25 mouse cellular contexts compared by ENCODE assay signal in the genomic region with DNA sequence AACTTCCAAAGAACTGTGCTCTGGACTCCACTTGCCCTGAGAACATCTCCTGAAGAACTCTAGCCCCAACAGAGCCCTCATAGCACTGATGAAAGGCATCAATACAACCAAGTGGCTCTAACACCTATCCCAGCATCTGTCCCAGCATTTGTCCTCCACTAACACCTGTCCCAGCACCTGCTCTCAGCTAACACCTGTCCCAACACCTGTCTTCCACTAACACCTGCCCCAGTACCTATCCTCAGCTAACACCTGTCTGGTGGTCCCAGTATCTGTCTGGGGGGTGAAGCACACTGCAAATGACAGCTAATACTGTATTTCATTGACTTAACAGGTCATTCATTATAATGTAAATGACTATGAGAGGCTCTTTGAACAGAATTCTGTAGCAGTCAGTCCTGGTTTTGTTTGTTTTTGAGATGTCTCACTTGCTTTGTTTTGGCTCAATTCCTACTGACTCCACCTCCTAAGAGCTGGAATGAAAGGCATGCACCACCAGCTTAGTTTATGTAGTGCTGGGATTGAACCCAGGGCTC. TPM values are rescaled to one million over a fixed set of nuclear protein-coding genes. Genes with fewer than 3 reads are reported as not detected.
DNase-seq lines count a peak whose midpoint lies in the region; ATAC-seq and TF ChIP-seq lines count a peak whose summit lies in the region.
"Had no signal": no experiment of that assay in that cellular context is flagged by ENCODE, and none has a peak within 500 bp of the region (broad histone marks: within the 10 kb centered on the region; RNA-seq: fewer than 3 reads in every experiment).

No protein-coding gene starts in this region.

- ATAC-seq in liver, postnatal 0 days: no peak
- ATAC-seq: activated CD4-positive, CD25-positive, alpha-beta regulatory T cell, adult 4 months; CD4-positive, CD25-positive, alpha-beta regulatory T cell, adult 4 months; forebrain, embryonic 13.5 days; forebrain, embryonic 15.5 days; forebrain, postnatal 0 days; Patski had no signal

- H3K36me3 ChIP-seq in liver, adult 2 months (ENCODE audit: control insufficient read depth, insufficient read depth, low read length): no peaks in the 10 kb centered on the region
- H3K36me3 ChIP-seq in liver, postnatal 0 days (replicated peaks; ENCODE audit: insufficient read depth, low read length): no peaks in the 10 kb centered on the region
- H3K36me3 ChIP-seq in ES-Bruce4 (ENCODE audit: control insufficient read depth, insufficient read depth, low read length, poor library complexity, severe bottlenecking): no peaks in the 10 kb centered on the region
- H3K36me3 ChIP-seq in ES-E14 (ENCODE audit: control insufficient read depth, insufficient read depth, low read length, poor library complexity, severe bottlenecking): no peaks in the 10 kb centered on the region
- H3K36me3 ChIP-seq: embryonic facial prominence, embryonic 10.5 days; embryonic facial prominence, embryonic 12.5 days; forebrain, embryonic 15.5 days had no signal

- H3K79me2 ChIP-seq in liver, adult 2 months (ENCODE audit: control insufficient read depth, insufficient read depth, low read length): no peaks in the 10 kb centered on the region

- no peak for TF ChIP-seq POLR2A in liver, adult 2 months (IDR thresholded peaks at IDR 0.05; ENCODE audit: extremely low read depth, insufficient read depth, low read length)
- TF ChIP-seq POLR2A in ES-Bruce4 (IDR thresholded peaks at IDR 0.05; ENCODE audit: insufficient read depth, low read length): no peak

- DNase-seq in liver, adult 2 months (ENCODE audit: extremely low read depth, low read depth, low spot score): peak; percentile 29
- no peak for DNase-seq in liver, postnatal 0 days
- peak; percentile 49 for DNase-seq in ES-E14 (ENCODE audit: low read depth, low spot score)
- peak; percentile 61 for DNase-seq in R1 (ENCODE audit: low read depth, low spot score)
- DNase-seq in kidney, postnatal 10 days: no peak
- DNase-seq in cerebellum, adult 9-11 months: no peak
- DNase-seq in spleen, adult 18-20 months: no peak
- DNase-seq: adrenal gland, adult 8-10 months; adrenal gland, postnatal 14 days; adrenal gland, postnatal 36 days; B cell, adult 2 months; cerebellum, adult 11-12 months; cerebellum, adult 2 months; cerebellum, adult 9-10 months; cerebellum, postnatal 14 days; forebrain, postnatal 0 days had no signal

- TF ChIP-seq EP300 in liver, postnatal 0 days (IDR thresholded peaks at IDR 0.05; ENCODE audit: low read depth): no peak
- TF ChIP-seq EP300 in ES-Bruce4 (IDR thresholded peaks at IDR 0.05; ENCODE audit: insufficient read depth, low read depth, low read length): peak; percentile 77; the same call in 1 of the 2 replicates

- no peaks in the 10 kb centered on the region for H3K27me3 ChIP-seq in liver, adult 2 months (ENCODE audit: control insufficient read depth, insufficient read depth, low read length)
- no peaks in the 10 kb centered on the region for H3K27me3 ChIP-seq in liver, postnatal 0 days (ENCODE audit: insufficient read depth, low read length)
- H3K27me3 ChIP-seq in ES-Bruce4 (ENCODE audit: control insufficient read depth, insufficient read depth, low read length, poor library complexity, severe bottlenecking): no peaks in the 10 kb centered on the region
- H3K27me3 ChIP-seq: CH12.LX; embryonic facial prominence, embryonic 12.5 days; forebrain, embryonic 13.5 days; forebrain, embryonic 15.5 days; Patski had no signal

- no peak overlapping the region for H3K9ac ChIP-seq in liver, adult 2 months (ENCODE audit: low read depth, low read length)
- no peak overlapping the region for H3K9ac ChIP-seq in liver, postnatal 0 days (replicated peaks)
- no peak overlapping the region for H3K9ac ChIP-seq in ES-Bruce4 (ENCODE audit: low read depth, poor library complexity, severe bottlenecking)
- H3K9ac ChIP-seq in ES-E14 (ENCODE audit: insufficient read depth, low read depth, low read length, poor library complexity, severe bottlenecking): no peak overlapping the region
- H3K9ac ChIP-seq: embryonic facial prominence, embryonic 12.5 days; forebrain, embryonic 13.5 days; forebrain, embryonic 15.5 days; forebrain, postnatal 0 days had no signal

- H3K9me3 ChIP-seq in liver, postnatal 0 days (ENCODE audit: low read length): no peaks in the 10 kb centered on the region
- H3K9me3 ChIP-seq in ES-Bruce4 (replicated peaks; ENCODE audit: control insufficient read depth, insufficient read depth, low read length, poor library complexity, severe bottlenecking) (no peaks in the 10 kb centered on the region), ES-E14 (ENCODE audit: control insufficient read depth, insufficient read depth, low read depth, low read length) (no peaks in the 10 kb centered on the region)
- H3K9me3 ChIP-seq: embryonic facial prominence, embryonic 10.5 days; embryonic facial prominence, embryonic 12.5 days; forebrain, embryonic 13.5 days; forebrain, embryonic 15.5 days had no signal

- in situ Hi-C loops in ES-E14 (cut with MboI; ENCODE audit: low sequenced_read_pairs in 2 of 2, unreplicated experiment in 2 of 2): no loop called here

- no peak overlapping the region for H3K27ac ChIP-seq in liver, adult 2 months (replicated peaks; ENCODE audit: insufficient read depth, low read depth, low read length)
- no peak overlapping the region for H3K27ac ChIP-seq in liver, postnatal 0 days (ENCODE audit: low read depth)
- H3K27ac ChIP-seq in ES-Bruce4 (ENCODE audit: insufficient read depth, low read length) (no peak overlapping the region), ES-E14 (ENCODE audit: insufficient read depth, low read depth, low read length, poor library complexity, severe bottlenecking) (no peak overlapping the region)
- H3K27ac ChIP-seq: embryonic facial prominence, embryonic 10.5 days; embryonic facial prominence, embryonic 12.5 days; forebrain, embryonic 13.5 days; forebrain, embryonic 15.5 days had no signal

- no peak overlapping the region for H3K4me3 ChIP-seq in liver, adult 2 months (ENCODE audit: insufficient read depth, low read depth, low read length)
- no peak overlapping the region for H3K4me3 ChIP-seq in liver, postnatal 0 days (ENCODE audit: low read depth, low read length)
- no peak overlapping the region for H3K4me3 ChIP-seq in ES-Bruce4 (ENCODE audit: low read depth, low read length)
- no peak overlapping the region for H3K4me3 ChIP-seq in ES-E14 (ENCODE audit: insufficient read depth in 1 of 2, low read depth in 1 of 2, low read length in 2 of 2, poor library complexity in 1 of 2, severe bottlenecking in 1 of 2)
- H3K4me3 ChIP-seq: embryonic facial prominence, embryonic 10.5 days; embryonic facial prominence, embryonic 12.5 days; forebrain, embryonic 13.5 days; forebrain, embryonic 15.5 days had no signal

- TF ChIP-seq CTCF in liver, adult 2 months (IDR thresholded peaks at IDR 0.05; ENCODE audit: low read depth, low read length): no peak
- no peak for TF ChIP-seq CTCF in liver, postnatal 0 days (IDR thresholded peaks at IDR 0.05; ENCODE audit: low read depth)
- TF ChIP-seq CTCF in ES-Bruce4 (IDR thresholded peaks at IDR 0.05; ENCODE audit: low read depth, low read length): no peak

- no peaks in the 10 kb centered on the region for H3K4me1 ChIP-seq in liver, adult 2 months (ENCODE audit: control insufficient read depth, insufficient read depth, low read length)
- H3K4me1 ChIP-seq in liver, postnatal 0 days (ENCODE audit: insufficient read depth): no peaks in the 10 kb centered on the region
- H3K4me1 ChIP-seq in ES-Bruce4 (ENCODE audit: control insufficient read depth, insufficient read depth, low read length): peaks cover 2% of the 10 kb centered on the region
- peaks cover 0 to 5% of the 10 kb centered on the region in 2 experiments; a peak in 1 of 4 replicates for H3K4me1 ChIP-seq in ES-E14 (ENCODE audit: control insufficient read depth in 2 of 2, insufficient read depth in 2 of 2, low read length in 2 of 2, poor library complexity in 1 of 2)

- H3K4me2 ChIP-seq in liver, postnatal 0 days (ENCODE audit: low read depth, low read length): no peak overlapping the region
- H3K4me2 ChIP-seq: embryonic facial prominence, embryonic 12.5 days; forebrain, embryonic 13.5 days; forebrain, embryonic 15.5 days had no signal

TF ChIP-seq in ES-E14, 5 proteins besides CTCF, POLR2A, EP300 and RAD21:
- TF ChIP-seq CHD2 (IDR thresholded peaks at IDR 0.05; ENCODE audit: low read depth, low read length) (no peak), ZC3H11A (IDR thresholded peaks at IDR 0.05; ENCODE audit: borderline replicate concordance, low read depth, low read length) (no peak), ZNF384 (IDR thresholded peaks at IDR 0.05; ENCODE audit: low read depth, low read length) (no peak), HCFC1 (IDR thresholded peaks at IDR 0.05; ENCODE audit: borderline replicate concordance, insufficient read depth, low read length) (no peak), MAFK (IDR thresholded peaks at IDR 0.05; ENCODE audit: insufficient read depth, low read depth, low read length) (no peak)
TF ChIP-seq in ES-E14: peak in this region for 0.

RNA-seq across cellular contexts. Expression of a gene that starts 54.7 kb away (rescaled TPM):
- total RNA-seq in liver, adult 2 months (2014; rRNA removed): 0.34 TPM in 1 of 2 replicates, not detected in the other
- 0.24 TPM in 1 of 2 replicates, not detected in the other for polyA plus RNA-seq in liver, adult 2 months (2012; rRNA removed)
- polyA plus RNA-seq in liver, postnatal 0 days (2015; fragmentation: Nextera tagmentation; extraction: Ambion mirVana): 0.05 and 0.12 TPM in 2 replicates
- 5.7 and 5.8 TPM in 2 replicates for polyA plus RNA-seq in ES-Bruce4 (2011; ENCODE audit: insufficient read depth, insufficient read length, low read depth, missing spikeins)
- total RNA-seq in ES-E14 (2012; rRNA removed): 2.1 and 5.1 TPM in 2 replicates

Comparison
In these comparisons a context has a peak if more than half of its experiments do, and no peak if none do; other contexts are left out.
1. DNase-seq: peak in liver, adult 2 months (single experiment), ES-E14 (single experiment) and R1 (single experiment); none in liver, postnatal 0 days (single experiment), kidney, postnatal 10 days (single experiment), cerebellum, adult 9-11 months (single experiment) and spleen, adult 18-20 months (0 of 2).